ENCODE assay signal across 9 mouse cellular contexts in genomic region chr8:26891881-26892280, GRCm38 (mm10).
DNase-seq lines count a peak whose midpoint lies in the region; ATAC-seq lines count a peak whose summit lies in the region.
"Had no signal": no experiment of that assay in that cellular context is flagged by ENCODE, and none has a peak within 500 bp of the region (broad histone marks: within the 10 kb centered on the region; RNA-seq: fewer than 3 reads in every experiment).

No protein-coding gene starts in this region.

- 79% methylated on average over 11 of the region's 11 CpGs for WGBS in liver, embryonic 11.5 days

- no peak for ATAC-seq in liver, embryonic 11.5 days (replicated peaks; ENCODE audit: low FRiP score)

- no peaks in the 10 kb centered on the region for H3K9me3 ChIP-seq in liver, embryonic 11.5 days (ENCODE audit: control insufficient read depth, low read length)

- H3K9ac ChIP-seq in liver, embryonic 11.5 days (ENCODE audit: low read depth, low read length): no peak overlapping the region

- intact Hi-C loops in heart, postnatal 36 days (cut with DNase I): loop anchor here (5.0 kb wide), 1 partner anchor 85 kb away; the partner anchor contains the start of gene Zfp703

- H3K36me3 ChIP-seq in liver, embryonic 11.5 days (ENCODE audit: control insufficient read depth, insufficient read depth, low read length): no peaks in the 10 kb centered on the region

- H3K4me3 ChIP-seq in liver, embryonic 11.5 days (ENCODE audit: low read depth, low read length): no peak overlapping the region
- H3K4me3 ChIP-seq: erythroblast, embryonic 14.5 days had no signal

- peak; percentile 33 to 41 for DNase-seq in spleen, postnatal 36 days (ENCODE audit: low spot score in 2 of 2)
- no peak for DNase-seq in spleen, adult 12 weeks (ENCODE audit: low spot score)
- DNase-seq in gastrocnemius, adult 18-20 months (ENCODE audit: low spot score): peak; percentile 84
- peak; percentile 64 to 66 for DNase-seq in heart, postnatal 36 days
- DNase-seq in skeletal muscle tissue, adult 2 months (ENCODE audit: low read depth, low spot score): peak; percentile 95
- DNase-seq in layer of hippocampus, postnatal 25 days (ENCODE audit: extremely low spot score in 1 of 2, low spot score in 1 of 2): no peak
- no peak for DNase-seq in embryo, embryonic 9.5 days (ENCODE audit: extremely low spot score)
- DNase-seq in liver, embryonic 11.5 days (ENCODE audit: low spot score): no peak

- no peaks in the 10 kb centered on the region for H3K27me3 ChIP-seq in liver, embryonic 11.5 days (replicated peaks; ENCODE audit: control insufficient read depth, insufficient read depth, low read length)

- H3K27ac ChIP-seq in liver, embryonic 11.5 days (ENCODE audit: low read depth, low read length): no peak overlapping the region

- no peak overlapping the region for H3K4me2 ChIP-seq in liver, embryonic 11.5 days

- peaks cover 3% of the 10 kb centered on the region; the same call in 1 of the 2 replicates for H3K4me1 ChIP-seq in liver, embryonic 11.5 days (replicated peaks; ENCODE audit: control insufficient read depth, insufficient read depth, low read length)

Comparison
In these comparisons a context has a peak if more than half of its experiments do, and no peak if none do; other contexts are left out.
1. DNase-seq: peak in spleen, postnatal 36 days (2 of 2), gastrocnemius, adult 18-20 months (single experiment), heart, postnatal 36 days (2 of 2) and skeletal muscle tissue, adult 2 months (single experiment); none in spleen, adult 12 weeks (single experiment), layer of hippocampus, postnatal 25 days (0 of 2), embryo, embryonic 9.5 days (single experiment) and liver, embryonic 11.5 days (single experiment).